Mouse (Mus musculus) stomach, postnatal 0 days (tissue): ENCODE measurements around the gene Cwc22. TPM values are rescaled to one million over a fixed set of nuclear protein-coding genes. Genes with fewer than 3 reads are reported as not detected.

Source experiments
- ATAC-seq: fragments of 200-750 bp; cut with Nextera tagmentation; 2 replicates; pipeline ENCODE4 v1.8.0; 2017; ENCODE audit not compliant: low FRiP score, low TSS enrichment
- DNase-seq: peaks from one replicate; pipeline ENCODE4 v3.0.0-alpha.2; 2016; ENCODE audit warnings: low spot score
- H3K27ac ChIP-seq: fragments of 300-500 bp; sonication (generic); replicated peaks from 2 replicates; pipeline ENCODE4 v1.5.1; 2014; ENCODE audit warnings: mild to moderate bottlenecking, control low read depth
- H3K27me3 ChIP-seq: fragments of 300-500 bp; sonication (generic); 2 replicates; pipeline ENCODE4 v1.6.1; 2014; ENCODE audit warnings: low read length; ENCODE audit not compliant: control insufficient read depth, insufficient read depth
- H3K36me3 ChIP-seq: fragments of 300-500 bp; sonication (generic); 2 replicates; pipeline ENCODE4 v1.6.1; 2014; ENCODE audit warnings: low read length, mixed read lengths; ENCODE audit not compliant: control insufficient read depth, insufficient read depth
- H3K4me1 ChIP-seq: fragments of 300-500 bp; sonication (generic); replicated peaks from 2 replicates; pipeline ENCODE4 v1.6.1; 2014; ENCODE audit warnings: antibody characterized with exemption; ENCODE audit not compliant: control insufficient read depth, insufficient read depth
- H3K4me2 ChIP-seq: fragments of 300-500 bp; sonication (generic); replicated peaks from 2 replicates; pipeline ENCODE4 v1.6.1; 2014; ENCODE audit warnings: low read depth, mild to moderate bottlenecking, control low read depth, moderate library complexity
- H3K4me3 ChIP-seq: fragments of 300-500 bp; sonication (generic); 2 replicates; pipeline ENCODE4 v1.5.1; 2014; ENCODE audit warnings: low read depth, low read length, control low read depth
- H3K9ac ChIP-seq: fragments of 300-500 bp; sonication (generic); 2 replicates; pipeline ENCODE4 v1.6.1; 2014; ENCODE audit warnings: mild to moderate bottlenecking, low read length, control low read depth, mixed read lengths
- H3K9me3 ChIP-seq: fragments of 300-500 bp; sonication (generic); 2 replicates; pipeline ENCODE4 v1.6.1; 2016; ENCODE audit warnings: low read length; ENCODE audit not compliant: control insufficient read depth
- CTCF ChIP-seq: IDR thresholded peaks from 2 replicates; pipeline ENCODE4 v1.5.1; 2016; ENCODE audit warnings: antibody characterized with exemption, low read depth, mild to moderate bottlenecking, moderate library complexity
- EP300 ChIP-seq: optimal IDR thresholded peaks from 2 replicates; pipeline ENCODE3; 2016; ENCODE audit warnings: antibody characterized with exemption
- WGBS: fragments of 180-500 bp; shearing (Covaris S2); extraction: QIAGEN DNeasy Blood & Tissue Kit; methylation state at CpG from one replicate; pipeline ENCODE4 v1.1.7; 2014; 5-methylcytosine and 5-hydroxymethylcytosine counted together
- polyA plus RNA-seq: library from polyadenylated mRNA; unstranded; fragments of >200 nt; fragmentation: Nextera tagmentation; extraction: Ambion mirVana; gene quantifications from 2 replicates; pipeline ENCODE4 v1.2.1, GENCODE M21; 2015

Cwc22 gene
- polyA plus RNA-seq, 1 experiment from 2014 or later = 13.7 TPM

GRCm38 (mm10) chr2:77875516-77875915 lies 70.7 kb downstream of the Cwc22 start:
- no peak for TF ChIP-seq CTCF
- no peak for TF ChIP-seq EP300
- Histone ChIP-seq H3K9me3 (no peaks in the 10 kb centered on the region), H3K27ac (no peak overlapping the region), H3K4me3 (no peak overlapping the region), H3K9ac (no peak overlapping the region), H3K36me3 (no peaks in the 10 kb centered on the region), H3K4me1 (no peaks in the 10 kb centered on the region), H3K27me3 (no peaks in the 10 kb centered on the region), H3K4me2 (no peak overlapping the region)
- DNase-seq = no peak
- WGBS = 85% methylated on average over 4 of the region's 4 CpGs
- no peak for ATAC-seq

DNA sequence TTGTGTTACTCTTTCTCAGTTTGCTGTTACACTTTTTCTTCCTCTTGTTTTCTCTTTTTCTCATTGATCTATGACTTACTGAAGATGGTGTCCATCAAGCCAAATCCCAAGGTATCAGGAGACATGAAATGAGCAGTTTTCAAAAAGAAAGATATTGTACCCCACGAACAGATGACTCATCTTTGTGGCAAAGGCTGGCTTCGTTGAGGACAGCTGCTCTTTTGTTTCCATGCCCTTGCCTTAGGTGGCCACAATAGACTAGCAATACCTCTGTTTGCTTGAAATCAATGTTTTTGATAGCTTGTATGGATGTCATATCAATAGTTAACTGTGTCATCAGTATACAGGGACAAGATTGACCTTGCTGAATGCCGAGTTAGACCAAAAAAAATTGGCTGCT lies 71.5 kb downstream of the Cwc22 start:
- Histone ChIP-seq H3K36me3 (no peaks in the 10 kb centered on the region), H3K27me3 (no peaks in the 10 kb centered on the region), H3K4me1 (no peaks in the 10 kb centered on the region), H3K27ac (no peak overlapping the region), H3K4me2 (no peak overlapping the region), H3K9ac (no peak overlapping the region), H3K9me3 (no peaks in the 10 kb centered on the region), H3K4me3 (no peak overlapping the region)
- WGBS = 66% methylated on average over 3 of the region's 3 CpGs
- no peak for DNase-seq
- ATAC-seq = no peak
- no peak for TF ChIP-seq EP300

GRCm38 (mm10) chr2:77873806-77874205 lies 72.4 kb downstream of the Cwc22 start:
- no peak for DNase-seq
- Histone ChIP-seq H3K9ac (no peak overlapping the region), H3K9me3 (no peaks in the 10 kb centered on the region), H3K27me3 (no peaks in the 10 kb centered on the region), H3K4me2 (no peak overlapping the region), H3K4me3 (no peak overlapping the region), H3K36me3 (no peaks in the 10 kb centered on the region), H3K27ac (no peak overlapping the region), H3K4me1 (no peaks in the 10 kb centered on the region)
- no peak for ATAC-seq
- TF ChIP-seq EP300 (no peak), CTCF (no peak)

DNA sequence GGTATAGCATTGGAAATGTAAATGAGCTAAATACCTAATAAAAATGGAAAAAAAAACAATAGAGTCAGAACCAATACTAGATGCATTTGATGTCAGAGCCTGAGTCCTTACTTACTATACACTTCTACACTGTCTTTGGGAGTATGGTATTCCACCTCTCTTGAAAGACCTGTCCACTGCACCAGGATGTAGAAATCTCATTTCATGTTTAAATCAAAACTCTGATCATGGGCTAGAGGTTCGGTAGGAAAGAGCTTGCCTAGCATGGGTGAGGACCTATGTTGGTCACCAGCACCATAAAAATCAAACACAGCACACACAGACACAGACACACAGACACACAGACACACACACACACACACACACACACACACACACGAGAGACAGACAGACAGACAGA lies 73.5 kb downstream of the Cwc22 start:
- DNase-seq (no peak), ATAC-seq (no peak)
- Histone ChIP-seq H3K27ac (no peak overlapping the region), H3K4me2 (no peak overlapping the region), H3K27me3 (no peaks in the 10 kb centered on the region), H3K9me3 (no peaks in the 10 kb centered on the region), H3K4me1 (no peaks in the 10 kb centered on the region), H3K36me3 (no peaks in the 10 kb centered on the region), H3K4me3 (no peak overlapping the region), H3K9ac (no peak overlapping the region)
- TF ChIP-seq CTCF = no peak
- TF ChIP-seq EP300 = no peak
- 75% methylated on average over 2 of the region's 2 CpGs for WGBS

GRCm38 (mm10) chr2:77871146-77871545 lies 75.0 kb downstream of the Cwc22 start:
- no peaks in the 10 kb centered on the region for H3K36me3 ChIP-seq
- DNase-seq (no peak), ATAC-seq (no peak)
- H3K4me3 ChIP-seq = no peak overlapping the region
- TF ChIP-seq EP300 (no peak), CTCF (no peak)
- no peak overlapping the region for H3K27ac ChIP-seq
- H3K4me2 ChIP-seq = no peak overlapping the region
- no peaks in the 10 kb centered on the region for H3K9me3 ChIP-seq
- H3K9ac ChIP-seq = no peak overlapping the region
- H3K27me3 ChIP-seq = no peaks in the 10 kb centered on the region
- no peaks in the 10 kb centered on the region for H3K4me1 ChIP-seq

GRCm38 (mm10) chr2:77869729-77870280 lies 76.4 kb downstream of the Cwc22 start:
- WGBS = 93% methylated on average over 4 of the region's 4 CpGs
- DNase-seq (no peak), ATAC-seq (no peak)
- Histone ChIP-seq H3K27ac (no peak overlapping the region), H3K27me3 (no peaks in the 10 kb centered on the region), H3K4me1 (no peaks in the 10 kb centered on the region), H3K4me2 (no peak overlapping the region), H3K9me3 (no peaks in the 10 kb centered on the region), H3K36me3 (no peaks in the 10 kb centered on the region), H3K9ac (no peak overlapping the region), H3K4me3 (no peak overlapping the region)
- TF ChIP-seq CTCF (no peak), EP300 (no peak)
